Mouse (Mus musculus): ENCODE measurements at regions not wholly inside any gene's neighbourhood (a gene's known extent, or its start where the extent isn't known, plus 50 kb on each side); places are given as distances from the start of the nearest gene placed in this dataset.

DNA sequence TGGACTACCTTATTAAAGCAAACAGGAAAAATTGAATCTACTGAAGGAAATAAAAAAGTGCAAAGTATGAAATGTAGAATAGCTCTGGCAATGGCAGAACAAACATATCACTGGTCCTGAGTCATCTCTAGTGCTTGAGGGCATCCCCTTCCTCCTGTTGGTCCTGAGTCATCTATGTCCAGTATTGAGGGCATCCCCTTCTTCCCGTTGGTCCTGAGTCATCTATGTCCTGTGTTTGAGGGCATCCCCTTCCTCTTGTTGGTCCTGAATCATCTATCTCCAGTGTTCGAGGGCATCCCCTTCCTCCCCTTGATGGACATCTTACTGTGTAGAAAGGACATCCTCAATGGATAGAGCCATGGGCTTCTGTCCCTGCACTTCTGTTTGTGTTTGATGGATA lies 294.6 kb upstream of the Slc30a5 start:
- H3K4me2 ChIP-seq (replicated peaks): no peak overlapping the region
- no peaks in the 10 kb centered on the region for H3K36me3 ChIP-seq (replicated peaks; ENCODE audit: control insufficient read depth, insufficient read depth)
- H3K27me3 ChIP-seq (ENCODE audit: control insufficient read depth, insufficient read depth, low read length): no peaks in the 10 kb centered on the region
- 88% methylated on average over 2 of the region's 2 CpGs for WGBS
- H3K27ac ChIP-seq: no peak overlapping the region
- H3K4me3 ChIP-seq (replicated peaks; ENCODE audit: low read length): no peak overlapping the region
- H3K4me1 ChIP-seq (replicated peaks; ENCODE audit: control insufficient read depth, insufficient read depth, low read length): no peaks in the 10 kb centered on the region
- no peak overlapping the region for H3K9ac ChIP-seq
- no peaks in the 10 kb centered on the region for H3K9me3 ChIP-seq (ENCODE audit: control insufficient read depth, low read length)
- DNase-seq (ENCODE audit: low spot score) (no peak), ATAC-seq (ENCODE audit: low FRiP score) (no peak)

DNA sequence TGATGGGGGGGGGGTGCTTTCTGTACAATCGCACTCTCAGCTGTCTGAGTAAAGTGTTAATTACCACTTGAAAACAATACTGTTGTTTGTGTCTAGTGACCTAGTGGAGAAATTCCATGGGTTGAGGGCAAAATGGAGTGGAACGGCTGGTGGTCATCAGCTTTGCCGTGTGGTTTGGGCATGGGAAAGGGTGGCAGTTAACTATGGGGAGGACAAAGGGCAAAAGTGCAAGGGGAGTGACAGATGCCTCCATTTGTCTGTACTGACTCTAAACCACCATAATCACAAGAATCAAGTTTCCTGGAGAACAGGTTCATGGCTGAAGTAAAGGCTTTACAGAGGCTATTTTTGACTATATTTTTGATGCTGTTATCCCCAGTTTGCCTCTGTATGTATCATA lies 294.0 kb upstream of the Slc30a5 start:
- ATAC-seq (ENCODE audit: low FRiP score) (no peak), DNase-seq (ENCODE audit: low spot score) (no peak)
- Histone ChIP-seq H3K9me3 (ENCODE audit: control insufficient read depth, low read length) (no peaks in the 10 kb centered on the region), H3K27me3 (ENCODE audit: control insufficient read depth, insufficient read depth, low read length) (no peaks in the 10 kb centered on the region), H3K4me3 (replicated peaks; ENCODE audit: low read length) (no peak overlapping the region), H3K9ac (no peak overlapping the region), H3K36me3 (replicated peaks; ENCODE audit: control insufficient read depth, insufficient read depth) (no peaks in the 10 kb centered on the region), H3K4me2 (replicated peaks) (no peak overlapping the region), H3K4me1 (replicated peaks; ENCODE audit: control insufficient read depth, insufficient read depth, low read length) (no peaks in the 10 kb centered on the region), H3K27ac (no peak overlapping the region)
- 69% methylated on average over 3 of the region's 3 CpGs for WGBS

DNA sequence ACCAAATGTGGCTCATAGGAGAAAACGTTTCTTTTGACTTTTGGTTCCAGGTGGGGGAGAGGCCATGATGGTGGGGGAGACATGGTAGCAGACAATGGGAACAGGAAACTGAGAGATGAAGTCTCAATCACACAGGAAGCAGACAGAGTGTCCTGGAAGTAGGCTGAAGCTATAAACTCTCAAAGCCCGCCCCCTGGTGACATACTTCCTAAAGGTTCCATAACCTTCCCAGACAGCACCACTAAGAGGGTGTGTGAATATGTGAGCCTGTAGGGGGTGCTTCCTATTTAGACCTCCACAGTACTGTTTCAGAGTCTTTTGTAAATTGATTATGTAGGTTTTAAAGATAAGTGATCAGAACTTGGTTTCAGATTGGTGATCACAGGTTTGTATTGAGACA lies 284.1 kb upstream of the Slc30a5 start:
- H3K4me2 ChIP-seq (replicated peaks): no peak overlapping the region
- no peak overlapping the region for H3K27ac ChIP-seq
- 86% methylated on average over 2 of the region's 2 CpGs for WGBS
- H3K4me3 ChIP-seq (replicated peaks; ENCODE audit: low read length): no peak overlapping the region
- no peak for ATAC-seq (ENCODE audit: low FRiP score)
- no peaks in the 10 kb centered on the region for H3K27me3 ChIP-seq (ENCODE audit: control insufficient read depth, insufficient read depth, low read length)
- no peak overlapping the region for H3K9ac ChIP-seq
- no peaks in the 10 kb centered on the region for H3K4me1 ChIP-seq (replicated peaks; ENCODE audit: control insufficient read depth, insufficient read depth, low read length)
- no peaks in the 10 kb centered on the region for H3K36me3 ChIP-seq (replicated peaks; ENCODE audit: control insufficient read depth, insufficient read depth)
- no peak for DNase-seq (ENCODE audit: low spot score)
- no peaks in the 10 kb centered on the region for H3K9me3 ChIP-seq (ENCODE audit: control insufficient read depth, low read length)

DNA sequence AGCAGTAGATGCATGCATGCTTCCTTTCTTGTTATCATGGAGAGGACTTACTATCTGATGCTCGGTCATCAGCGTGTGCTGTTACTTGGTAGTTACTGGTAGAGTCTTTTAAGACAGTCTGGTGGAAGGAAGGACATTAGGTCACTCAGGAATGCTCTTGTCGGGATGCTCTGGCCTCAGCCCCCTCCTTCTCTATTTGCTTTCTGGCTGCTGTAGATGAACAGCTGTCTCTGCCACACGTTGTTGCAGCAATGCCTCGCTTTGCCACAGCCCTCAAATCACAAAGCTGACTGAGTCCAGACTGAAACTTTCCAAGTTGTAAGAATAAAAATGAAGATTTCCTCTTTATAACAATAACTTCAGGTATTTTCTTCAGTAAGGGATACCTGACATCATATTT lies 282.1 kb upstream of the Slc30a5 start:
- no peak for ATAC-seq (ENCODE audit: low FRiP score)
- no peak overlapping the region for H3K4me3 ChIP-seq (replicated peaks; ENCODE audit: low read length)
- H3K9me3 ChIP-seq (ENCODE audit: control insufficient read depth, low read length): no peaks in the 10 kb centered on the region

DNA sequence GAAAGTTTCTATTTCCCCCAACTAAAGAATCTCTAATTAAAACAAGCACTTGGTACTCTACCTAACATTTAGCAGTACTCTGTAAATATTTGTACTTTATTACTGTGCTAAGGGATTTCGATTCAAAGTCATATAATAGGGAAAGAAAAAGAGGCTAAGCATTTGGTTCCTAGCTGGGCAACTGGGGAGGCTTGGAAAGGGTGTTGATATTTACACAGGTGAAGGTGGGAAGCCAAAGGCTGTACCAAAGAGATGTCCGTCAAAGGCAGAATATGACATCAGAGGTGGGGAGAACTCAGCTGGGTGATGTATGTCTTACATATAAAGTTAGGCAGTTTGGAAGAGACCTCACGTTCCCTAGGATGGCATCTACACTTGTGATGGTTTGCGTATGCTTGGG lies 278.9 kb upstream of the Slc30a5 start:
- Histone ChIP-seq H3K4me3 (replicated peaks; ENCODE audit: low read length) (no peak overlapping the region), H3K27me3 (ENCODE audit: control insufficient read depth, insufficient read depth, low read length) (no peaks in the 10 kb centered on the region), H3K9ac (no peak overlapping the region), H3K9me3 (ENCODE audit: control insufficient read depth, low read length) (no peaks in the 10 kb centered on the region), H3K36me3 (replicated peaks; ENCODE audit: control insufficient read depth, insufficient read depth) (no peaks in the 10 kb centered on the region), H3K4me2 (replicated peaks) (no peak overlapping the region), H3K4me1 (replicated peaks; ENCODE audit: control insufficient read depth, insufficient read depth, low read length) (no peaks in the 10 kb centered on the region), H3K27ac (no peak overlapping the region)
- DNase-seq (ENCODE audit: low spot score) (no peak), ATAC-seq (ENCODE audit: low FRiP score) (no peak)
- WGBS: 83% methylated on average over 4 of the region's 4 CpGs

More for the DNA sequence above, 282.1 kb upstream of the Slc30a5 start:
- Histone ChIP-seq H3K4me1 (replicated peaks; ENCODE audit: control insufficient read depth, insufficient read depth, low read length) (no peaks in the 10 kb centered on the region), H3K4me2 (replicated peaks) (no peak overlapping the region), H3K36me3 (replicated peaks; ENCODE audit: control insufficient read depth, insufficient read depth) (no peaks in the 10 kb centered on the region), H3K9ac (no peak overlapping the region), H3K27me3 (ENCODE audit: control insufficient read depth, insufficient read depth, low read length) (no peaks in the 10 kb centered on the region), H3K27ac (no peak overlapping the region)
- WGBS: 84% methylated on average over 5 of the region's 5 CpGs
- no peak for DNase-seq (ENCODE audit: low spot score)

DNA sequence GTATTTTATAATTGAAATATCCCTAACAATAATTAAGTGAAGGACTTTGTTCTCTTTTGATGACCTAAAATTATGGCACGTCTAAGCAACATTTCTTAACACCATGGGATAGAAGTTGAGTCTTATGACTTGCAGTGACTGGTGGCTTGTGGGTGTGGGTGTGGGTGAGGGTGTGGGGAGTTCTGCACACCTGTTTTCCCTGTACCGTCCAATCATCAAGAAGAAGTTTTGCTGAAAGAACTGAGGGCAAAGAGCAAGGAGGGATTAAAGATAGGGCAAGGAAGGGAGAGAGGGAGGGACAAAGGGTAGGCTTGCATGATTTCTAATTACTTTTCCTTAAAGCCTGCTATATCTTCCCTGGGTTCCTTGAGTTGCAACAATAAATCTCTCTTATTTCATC lies 278.5 kb upstream of the Slc30a5 start:
- Histone ChIP-seq H3K9me3 (ENCODE audit: control insufficient read depth, low read length) (no peaks in the 10 kb centered on the region), H3K4me3 (replicated peaks; ENCODE audit: low read length) (no peak overlapping the region), H3K27ac (no peak overlapping the region), H3K4me1 (replicated peaks; ENCODE audit: control insufficient read depth, insufficient read depth, low read length) (no peaks in the 10 kb centered on the region), H3K4me2 (replicated peaks) (no peak overlapping the region), H3K27me3 (ENCODE audit: control insufficient read depth, insufficient read depth, low read length) (no peaks in the 10 kb centered on the region), H3K9ac (no peak overlapping the region), H3K36me3 (replicated peaks; ENCODE audit: control insufficient read depth, insufficient read depth) (no peaks in the 10 kb centered on the region)
- WGBS: 88% methylated on average over 2 of the region's 2 CpGs
- no peak for ATAC-seq (ENCODE audit: low FRiP score)
- DNase-seq (ENCODE audit: low spot score): no peak

DNA sequence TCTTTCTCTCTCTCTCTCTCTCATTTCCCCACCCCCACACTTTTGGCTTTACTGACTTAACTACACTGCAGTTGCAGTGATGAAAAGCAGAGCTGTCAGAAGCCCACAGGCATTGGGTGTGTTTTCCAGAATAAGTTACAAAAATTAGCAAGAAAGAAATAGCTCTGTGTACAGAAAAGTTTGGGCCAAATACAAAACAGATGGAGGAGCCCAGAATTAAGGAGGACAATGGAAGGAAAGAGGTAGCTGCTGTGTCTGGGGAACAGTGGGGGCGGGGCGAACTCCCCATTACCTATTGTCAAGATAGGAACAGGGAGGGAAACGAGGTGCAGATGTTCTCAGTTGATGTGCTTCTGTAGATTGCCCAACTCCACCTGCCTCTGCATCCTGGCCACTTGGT lies 267.4 kb upstream of the Slc30a5 start:
- Histone ChIP-seq H3K4me3 (replicated peaks; ENCODE audit: low read length) (no peak overlapping the region), H3K4me1 (replicated peaks; ENCODE audit: control insufficient read depth, insufficient read depth, low read length) (no peaks in the 10 kb centered on the region), H3K36me3 (replicated peaks; ENCODE audit: control insufficient read depth, insufficient read depth) (no peaks in the 10 kb centered on the region), H3K9ac (no peak overlapping the region), H3K4me2 (replicated peaks) (no peak overlapping the region), H3K27ac (no peak overlapping the region), H3K9me3 (ENCODE audit: control insufficient read depth, low read length) (no peaks in the 10 kb centered on the region), H3K27me3 (ENCODE audit: control insufficient read depth, insufficient read depth, low read length) (no peaks in the 10 kb centered on the region)
- no peak for DNase-seq (ENCODE audit: low spot score)
- ATAC-seq (ENCODE audit: low FRiP score): no peak
- WGBS: 69% methylated on average over 3 of the region's 3 CpGs

DNA sequence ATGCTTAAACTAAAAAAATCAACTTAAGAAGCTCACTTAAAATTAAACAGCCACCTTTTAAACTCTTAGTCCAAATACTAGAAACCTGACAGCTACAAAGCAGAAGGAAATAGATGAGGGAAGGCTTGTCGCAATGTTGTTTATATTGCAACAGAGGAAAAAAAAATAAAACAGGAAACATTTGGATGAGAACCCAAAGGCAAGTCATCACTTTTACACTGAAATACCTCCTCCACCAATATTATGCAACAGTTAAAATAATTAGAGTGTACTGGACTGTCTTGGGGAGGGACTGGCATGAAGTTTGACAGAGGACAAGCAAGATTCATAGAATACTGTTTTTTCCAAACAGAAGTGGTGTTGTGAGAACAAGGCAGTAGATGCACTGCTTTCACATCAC lies 263.6 kb upstream of the Slc30a5 start:
- Histone ChIP-seq H3K9ac (no peak overlapping the region), H3K4me2 (replicated peaks) (no peak overlapping the region), H3K36me3 (replicated peaks; ENCODE audit: control insufficient read depth, insufficient read depth) (no peaks in the 10 kb centered on the region), H3K27ac (no peak overlapping the region), H3K9me3 (ENCODE audit: control insufficient read depth, low read length) (no peaks in the 10 kb centered on the region), H3K27me3 (ENCODE audit: control insufficient read depth, insufficient read depth, low read length) (no peaks in the 10 kb centered on the region), H3K4me1 (replicated peaks; ENCODE audit: control insufficient read depth, insufficient read depth, low read length) (no peaks in the 10 kb centered on the region), H3K4me3 (replicated peaks; ENCODE audit: low read length) (no peak overlapping the region)
- DNase-seq (ENCODE audit: low spot score) (no peak), ATAC-seq (ENCODE audit: low FRiP score) (no peak)
- WGBS: 91% methylated on average over 1 of the region's 1 CpGs

DNA sequence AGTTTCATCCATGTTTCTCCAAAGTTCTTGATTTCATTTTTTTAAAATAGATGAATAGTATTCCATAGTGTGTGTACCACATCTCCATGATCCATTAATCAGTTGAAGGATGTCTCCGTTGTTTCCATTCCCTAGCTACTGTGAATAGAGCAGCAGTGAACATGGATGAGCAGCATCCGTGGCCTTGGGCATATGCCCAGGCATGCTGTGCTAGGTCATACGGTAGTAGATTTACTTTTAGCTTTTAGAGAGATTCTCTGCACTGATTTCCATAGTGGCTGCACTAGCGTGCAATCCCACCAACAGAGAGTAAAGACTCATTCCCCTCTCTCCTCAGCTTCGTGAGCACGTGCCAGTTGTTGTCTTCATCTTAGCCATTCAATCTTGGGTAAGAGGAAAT lies 263.0 kb upstream of the Slc30a5 start:
- DNase-seq (ENCODE audit: low spot score): no peak
- H3K4me3 ChIP-seq (replicated peaks; ENCODE audit: low read length): no peak overlapping the region

DNA sequence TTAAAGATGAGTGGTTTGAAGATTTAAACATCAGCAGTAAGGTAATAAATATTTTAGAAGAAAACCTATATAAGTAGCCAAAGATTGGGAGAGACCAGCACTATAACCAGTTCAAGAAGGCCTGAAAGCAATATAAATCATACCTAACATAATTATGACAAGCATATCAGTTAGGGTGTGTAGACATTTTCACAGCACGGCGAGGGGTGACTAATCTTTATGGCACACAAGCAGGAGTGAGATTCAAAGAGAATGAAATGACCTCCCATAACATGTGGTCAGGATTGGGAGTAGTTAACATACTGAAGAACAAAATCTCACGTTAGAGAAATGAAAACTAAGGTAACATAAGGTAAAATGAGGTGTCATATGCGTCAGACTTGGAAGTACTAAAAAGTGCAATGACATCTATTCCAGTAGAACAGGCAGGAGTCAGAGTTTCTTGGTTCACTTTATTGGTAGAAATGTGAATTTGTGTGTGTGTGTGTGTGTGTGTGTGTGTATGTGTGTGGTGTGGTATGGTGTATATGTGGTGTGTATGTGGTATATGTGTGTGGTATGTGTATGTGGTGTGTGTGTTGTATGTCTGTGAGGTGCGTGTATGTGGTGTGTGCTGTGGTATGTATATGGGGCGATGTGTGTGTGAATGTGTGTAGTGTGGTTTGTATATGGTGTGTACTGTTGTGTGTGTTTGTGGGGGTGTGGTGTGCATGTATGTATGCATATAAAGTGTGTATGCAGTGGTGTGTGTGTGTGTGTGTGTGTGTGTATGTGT lies 262.0 kb upstream of the Slc30a5 start:
- ATAC-seq (ENCODE audit: low FRiP score) (no peak), DNase-seq (ENCODE audit: low spot score) (no peak)
- Histone ChIP-seq H3K27ac (no peak overlapping the region), H3K4me3 (replicated peaks; ENCODE audit: low read length) (no peak overlapping the region), H3K9ac (no peak overlapping the region), H3K4me1 (replicated peaks; ENCODE audit: control insufficient read depth, insufficient read depth, low read length) (no peaks in the 10 kb centered on the region), H3K27me3 (ENCODE audit: control insufficient read depth, insufficient read depth, low read length) (no peaks in the 10 kb centered on the region), H3K4me2 (replicated peaks) (no peak overlapping the region), H3K9me3 (ENCODE audit: control insufficient read depth, low read length) (no peaks in the 10 kb centered on the region), H3K36me3 (replicated peaks; ENCODE audit: control insufficient read depth, insufficient read depth) (no peaks in the 10 kb centered on the region)
- WGBS: 88% methylated on average over 6 of the region's 6 CpGs

More for the DNA sequence above, 263.0 kb upstream of the Slc30a5 start:
- no peak for ATAC-seq (ENCODE audit: low FRiP score)
- 83% methylated on average over 6 of the region's 6 CpGs for WGBS
- no peak overlapping the region for H3K27ac ChIP-seq
- H3K9me3 ChIP-seq (ENCODE audit: control insufficient read depth, low read length): no peaks in the 10 kb centered on the region
- H3K9ac ChIP-seq: no peak overlapping the region
- H3K4me1 ChIP-seq (replicated peaks; ENCODE audit: control insufficient read depth, insufficient read depth, low read length): no peaks in the 10 kb centered on the region
- H3K27me3 ChIP-seq (ENCODE audit: control insufficient read depth, insufficient read depth, low read length): no peaks in the 10 kb centered on the region
- no peak overlapping the region for H3K4me2 ChIP-seq (replicated peaks)
- no peaks in the 10 kb centered on the region for H3K36me3 ChIP-seq (replicated peaks; ENCODE audit: control insufficient read depth, insufficient read depth)
